Mouse (Mus musculus): Measurements from ENCODE around the gene Vmn2r90. TPM values are rescaled to one million over a fixed set of nuclear protein-coding genes. Genes with fewer than 3 reads are reported as not detected.
A peak's percentile ranks its signal among the peaks of the same experiment; 100 is the strongest.
"Not testable (repeated sequence)": the region's sequence is repeated elsewhere in the genome, so short reads cannot be mapped to it uniquely, and the experiment has no call there.

The Vmn2r90 gene
- polyA plus RNA-seq (2011; ENCODE audit: insufficient read depth, insufficient read length, low read depth, missing spikeins) = not detected in 2 replicates

- no peak within 1 kb of the TSS for H3K9ac ChIP-seq (ENCODE audit: low read depth, poor library complexity, severe bottlenecking)
- TF ChIP-seq CTCF (IDR thresholded peaks at IDR 0.05; ENCODE audit: low read depth, low read length) (no peak), POLR2A (IDR thresholded peaks at IDR 0.05; ENCODE audit: insufficient read depth, low read length) (no peak), EP300 (IDR thresholded peaks at IDR 0.05; ENCODE audit: insufficient read depth, low read depth, low read length) (no peak)
- no peak within 1 kb of the TSS for H3K27ac ChIP-seq (ENCODE audit: insufficient read depth, low read length)
Measured at GRCm38 (mm10) chr17:17703447-17703846, at the start of gene Vmn2r90. Vmn2r90 (plus strand) TSS chr17:17703747.

GRCm38 (mm10) chr17:17654997-17655828 is 48.3 kb upstream of the Vmn2r90 start:
- Histone ChIP-seq H3K9me3 (replicated peaks; ENCODE audit: control insufficient read depth, insufficient read depth, low read length, poor library complexity, severe bottlenecking) (no peaks in the 10 kb centered on the region), H3K9ac (ENCODE audit: low read depth, poor library complexity, severe bottlenecking) (0 out of 2 replicates have a peak overlapping the region, but pooled peaks have one; percentile 53), H3K27ac (ENCODE audit: insufficient read depth, low read length) (no peak overlapping the region), H3K27me3 (ENCODE audit: control insufficient read depth, insufficient read depth, low read length, poor library complexity, severe bottlenecking) (no peaks in the 10 kb centered on the region), H3K4me3 (ENCODE audit: low read depth, low read length) (no peak overlapping the region), H3K4me1 (ENCODE audit: control insufficient read depth, insufficient read depth, low read length) (no peaks in the 10 kb centered on the region), H3K36me3 (ENCODE audit: control insufficient read depth, insufficient read depth, low read length, poor library complexity, severe bottlenecking) (no peaks in the 10 kb centered on the region)
- TF ChIP-seq EP300 (IDR thresholded peaks at IDR 0.05; ENCODE audit: insufficient read depth, low read depth, low read length) (no peak), CTCF (IDR thresholded peaks at IDR 0.05; ENCODE audit: low read depth, low read length) (no peak), POLR2A (IDR thresholded peaks at IDR 0.05; ENCODE audit: insufficient read depth, low read length) (no peak)

More at GRCm38 (mm10) chr17:17703447-17703846, at the start of gene Vmn2r90:
- no peaks in the 10 kb centered on the region for H3K36me3 ChIP-seq (ENCODE audit: control insufficient read depth, insufficient read depth, low read length, poor library complexity, severe bottlenecking)
- H3K9me3 ChIP-seq (replicated peaks; ENCODE audit: control insufficient read depth, insufficient read depth, low read length, poor library complexity, severe bottlenecking) = no peaks in the 10 kb centered on the region
- H3K27me3 ChIP-seq (ENCODE audit: control insufficient read depth, insufficient read depth, low read length, poor library complexity, severe bottlenecking) = no peaks in the 10 kb centered on the region
- H3K4me3 ChIP-seq (ENCODE audit: low read depth, low read length) = no peak within 1 kb of the TSS
- H3K4me1 ChIP-seq (ENCODE audit: control insufficient read depth, insufficient read depth, low read length) = no peaks in the 10 kb centered on the region

DNA sequence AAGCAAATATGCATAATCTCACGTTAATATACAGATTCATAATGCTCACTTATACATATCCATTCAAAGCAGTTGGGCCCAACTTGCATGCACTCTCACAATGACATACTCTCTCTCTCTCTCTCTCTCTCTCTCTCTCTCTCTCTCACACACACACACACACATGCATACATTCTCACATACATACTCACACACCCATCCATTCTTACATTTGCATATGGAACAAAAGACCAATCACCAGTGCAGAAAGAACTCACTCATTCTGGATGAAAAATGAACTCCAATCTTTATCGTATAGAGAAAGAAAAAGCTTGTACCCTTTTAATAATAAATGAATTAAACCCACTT is 47.7 kb upstream of the Vmn2r90 start:
- no peaks in the 10 kb centered on the region for H3K4me1 ChIP-seq (ENCODE audit: control insufficient read depth, insufficient read depth, low read length)
- no peaks in the 10 kb centered on the region for H3K36me3 ChIP-seq (ENCODE audit: control insufficient read depth, insufficient read depth, low read length, poor library complexity, severe bottlenecking)
- no peak overlapping the region for H3K9ac ChIP-seq (ENCODE audit: low read depth, poor library complexity, severe bottlenecking)
- no peak overlapping the region for H3K4me3 ChIP-seq (ENCODE audit: low read depth, low read length)
- H3K9me3 ChIP-seq (replicated peaks; ENCODE audit: control insufficient read depth, insufficient read depth, low read length, poor library complexity, severe bottlenecking) = no peaks in the 10 kb centered on the region
- H3K27me3 ChIP-seq (ENCODE audit: control insufficient read depth, insufficient read depth, low read length, poor library complexity, severe bottlenecking) = no peaks in the 10 kb centered on the region
- no peak for TF ChIP-seq CTCF (IDR thresholded peaks at IDR 0.05; ENCODE audit: low read depth, low read length)
- TF ChIP-seq POLR2A (IDR thresholded peaks at IDR 0.05; ENCODE audit: insufficient read depth, low read length) = no peak
- no peak overlapping the region for H3K27ac ChIP-seq (ENCODE audit: insufficient read depth, low read length)

GRCm38 (mm10) chr17:17678781-17679180 is 24.8 kb upstream of the Vmn2r90 start:
- Histone ChIP-seq H3K4me1 (ENCODE audit: control insufficient read depth, insufficient read depth, low read length) (no peaks in the 10 kb centered on the region), H3K27ac (ENCODE audit: insufficient read depth, low read length) (no peak overlapping the region), H3K4me3 (ENCODE audit: low read depth, low read length) (no peak overlapping the region), H3K9ac (ENCODE audit: low read depth, poor library complexity, severe bottlenecking) (no peak overlapping the region), H3K36me3 (ENCODE audit: control insufficient read depth, insufficient read depth, low read length, poor library complexity, severe bottlenecking) (no peaks in the 10 kb centered on the region), H3K27me3 (ENCODE audit: control insufficient read depth, insufficient read depth, low read length, poor library complexity, severe bottlenecking) (no peaks in the 10 kb centered on the region), H3K9me3 (replicated peaks; ENCODE audit: control insufficient read depth, insufficient read depth, low read length, poor library complexity, severe bottlenecking) (no peaks in the 10 kb centered on the region)
- TF ChIP-seq EP300 (IDR thresholded peaks at IDR 0.05; ENCODE audit: insufficient read depth, low read depth, low read length) = no peak
- TF ChIP-seq CTCF (IDR thresholded peaks at IDR 0.05; ENCODE audit: low read depth, low read length) = no peak
- TF ChIP-seq POLR2A (IDR thresholded peaks at IDR 0.05; ENCODE audit: insufficient read depth, low read length) = no peak

- no peaks in the 10 kb centered on the region for H3K27me3 ChIP-seq (ENCODE audit: control insufficient read depth, insufficient read depth, low read length, poor library complexity, severe bottlenecking)
- no peak overlapping the region for H3K9ac ChIP-seq (ENCODE audit: low read depth, poor library complexity, severe bottlenecking)
- no peaks in the 10 kb centered on the region for H3K36me3 ChIP-seq (ENCODE audit: control insufficient read depth, insufficient read depth, low read length, poor library complexity, severe bottlenecking)
- no peak overlapping the region for H3K27ac ChIP-seq (ENCODE audit: insufficient read depth, low read length)
- TF ChIP-seq POLR2A (IDR thresholded peaks at IDR 0.05; ENCODE audit: insufficient read depth, low read length) (no peak), CTCF (IDR thresholded peaks at IDR 0.05; ENCODE audit: low read depth, low read length) (no peak), EP300 (IDR thresholded peaks at IDR 0.05; ENCODE audit: insufficient read depth, low read depth, low read length) (no peak)
- no peaks in the 10 kb centered on the region for H3K9me3 ChIP-seq (replicated peaks; ENCODE audit: control insufficient read depth, insufficient read depth, low read length, poor library complexity, severe bottlenecking)
- H3K4me1 ChIP-seq (ENCODE audit: control insufficient read depth, insufficient read depth, low read length) = no peaks in the 10 kb centered on the region
- no peak overlapping the region for H3K4me3 ChIP-seq (ENCODE audit: low read depth, low read length)
Measured at GRCm38 (mm10) chr17:17690659-17691058, 12.9 kb upstream of the Vmn2r90 start.

- H3K9me3 ChIP-seq (replicated peaks; ENCODE audit: control insufficient read depth, insufficient read depth, low read length, poor library complexity, severe bottlenecking); H3K27me3 ChIP-seq (ENCODE audit: control insufficient read depth, insufficient read depth, low read length, poor library complexity, severe bottlenecking); H3K9ac ChIP-seq (ENCODE audit: low read depth, poor library complexity, severe bottlenecking); H3K36me3 ChIP-seq (ENCODE audit: control insufficient read depth, insufficient read depth, low read length, poor library complexity, severe bottlenecking); H3K4me3 ChIP-seq (ENCODE audit: low read depth, low read length); H3K27ac ChIP-seq (ENCODE audit: insufficient read depth, low read length); H3K4me1 ChIP-seq (ENCODE audit: control insufficient read depth, insufficient read depth, low read length): not testable (repeated sequence)
Measured at GRCm38 (mm10) chr17:17732396-17732795, 28.8 kb downstream of the Vmn2r90 start.
